ENCODE assay signal across 8 mouse cellular contexts in the genomic region with DNA sequence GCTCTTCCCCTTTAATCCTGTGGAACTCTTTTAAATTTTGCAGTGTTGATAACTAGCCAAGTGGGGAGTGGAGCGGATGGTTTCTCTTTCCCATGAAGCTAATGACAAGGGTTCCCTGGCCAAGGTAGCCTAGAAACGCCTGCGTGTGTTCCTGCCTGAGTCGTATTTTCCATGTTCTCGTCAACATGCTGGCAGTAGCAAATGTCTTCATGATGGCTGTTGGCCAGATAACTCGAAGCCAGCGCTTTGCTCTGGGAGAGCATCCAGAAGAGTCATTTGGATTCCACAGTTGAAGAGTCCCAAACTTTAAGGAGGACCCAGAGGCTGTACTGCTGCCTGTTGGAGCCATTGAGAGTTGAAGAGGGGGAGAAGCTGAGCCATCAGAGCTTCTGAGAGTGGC. TPM values are rescaled to one million over a fixed set of nuclear protein-coding genes. Genes with fewer than 3 reads are reported as not detected.
A peak's percentile ranks its signal among the peaks of the same experiment; 100 is the strongest.
DNase-seq lines count a peak whose midpoint lies in the region; ATAC-seq and TF ChIP-seq lines count a peak whose summit lies in the region.
"Had no signal": no experiment of that assay in that cellular context is flagged by ENCODE, and none has a peak within 500 bp of the region (broad histone marks: within the 10 kb centered on the region; RNA-seq: fewer than 3 reads in every experiment).

No protein-coding gene starts in this region.

- no peaks in the 10 kb centered on the region for H3K9me3 ChIP-seq in embryonic facial prominence, embryonic 15.5 days (replicated peaks)
- H3K9me3 ChIP-seq in stomach, postnatal 0 days (ENCODE audit: control insufficient read depth, low read length), result no peaks in the 10 kb centered on the region
- H3K9me3 ChIP-seq: liver, embryonic 13.5 days had no signal

- H3K4me1 ChIP-seq in embryonic facial prominence, embryonic 15.5 days, result no peaks in the 10 kb centered on the region
- H3K4me1 ChIP-seq in stomach, postnatal 0 days (replicated peaks; ENCODE audit: control insufficient read depth, insufficient read depth), result no peaks in the 10 kb centered on the region
- H3K4me1 ChIP-seq: liver, embryonic 13.5 days had no signal

- no peaks in the 10 kb centered on the region for H3K27me3 ChIP-seq in embryonic facial prominence, embryonic 15.5 days
- H3K27me3 ChIP-seq in stomach, postnatal 0 days (ENCODE audit: control insufficient read depth, insufficient read depth, low read length), result no peaks in the 10 kb centered on the region
- H3K27me3 ChIP-seq: liver, embryonic 13.5 days had no signal

- intact Hi-C loops in left cerebral cortex, postnatal 4 days (cut with DNase I), result no loop called here

- H3K36me3 ChIP-seq in embryonic facial prominence, embryonic 15.5 days, result no peaks in the 10 kb centered on the region
- H3K36me3 ChIP-seq in stomach, postnatal 0 days (ENCODE audit: control insufficient read depth, insufficient read depth, low read length), result no peaks in the 10 kb centered on the region
- H3K36me3 ChIP-seq: liver, embryonic 13.5 days had no signal

- 0 out of 2 replicates have a peak overlapping the region, but pooled peaks have one; percentile 28 for H3K27ac ChIP-seq in embryonic facial prominence, embryonic 15.5 days (replicated peaks)
- no peak overlapping the region; the same call in 1 of the 2 replicates for H3K27ac ChIP-seq in stomach, postnatal 0 days (replicated peaks)
- H3K27ac ChIP-seq: liver, embryonic 13.5 days had no signal

- peak; percentile 68 for TF ChIP-seq EP300 in stomach, postnatal 0 days (optimal IDR thresholded peaks at IDR 0.05)

- no peak overlapping the region for H3K9ac ChIP-seq in embryonic facial prominence, embryonic 15.5 days
- no peak overlapping the region for H3K9ac ChIP-seq in stomach, postnatal 0 days (ENCODE audit: low read length)
- H3K9ac ChIP-seq: liver, embryonic 13.5 days had no signal

- peak; percentile 57 for ATAC-seq in embryonic facial prominence, embryonic 15.5 days (ENCODE audit: insufficient number of reproducible peaks, low FRiP score, low TSS enrichment, low read depth)
- peak; percentile 60; the same call in 1 of the 2 replicates for ATAC-seq in stomach, postnatal 0 days (ENCODE audit: low FRiP score, low TSS enrichment)

- no peak overlapping the region for H3K4me2 ChIP-seq in embryonic facial prominence, embryonic 15.5 days (replicated peaks)
- H3K4me2 ChIP-seq in stomach, postnatal 0 days (replicated peaks; ENCODE audit: low read depth), result no peak overlapping the region
- H3K4me2 ChIP-seq: liver, embryonic 13.5 days had no signal

- 45% methylated on average over 7 of the region's 7 CpGs for WGBS in embryonic facial prominence, embryonic 15.5 days
- 46% methylated on average over 7 of the region's 7 CpGs for WGBS in stomach, postnatal 0 days

- TF ChIP-seq CTCF in stomach, postnatal 0 days (IDR thresholded peaks at IDR 0.05; ENCODE audit: low read depth), result peak; percentile 5; the same call in 1 of the 2 replicates

- H3K4me3 ChIP-seq in embryonic facial prominence, embryonic 15.5 days (replicated peaks), result no peak overlapping the region
- H3K4me3 ChIP-seq in stomach, postnatal 0 days (ENCODE audit: low read depth, low read length), result no peak overlapping the region
- H3K4me3 ChIP-seq: liver, embryonic 13.5 days had no signal

- peak; percentile 93 for DNase-seq in 3T3-L1 (ENCODE audit: low read depth, low spot score)
- peak; percentile 14 for DNase-seq in MN1 (ENCODE audit: low spot score)
- DNase-seq in heart, postnatal 4 days, result peak; percentile 89
- peak; percentile 63 for DNase-seq in left cerebral cortex, postnatal 4 days
- peak; percentile 34 for DNase-seq in stomach, postnatal 0 days (ENCODE audit: low spot score)
- DNase-seq in embryo, embryonic 9.5 days (ENCODE audit: extremely low spot score), result no peak
- DNase-seq: liver, embryonic 13.5 days had no signal

RNA-seq across cellular contexts. Expression of a gene that starts 25.8 kb away (rescaled TPM):
- polyA plus RNA-seq in embryonic facial prominence, embryonic 15.5 days (2015; fragmentation: Nextera tagmentation; extraction: Ambion mirVana), result 115 and 149 TPM in 2 replicates
- 100 to 1,000 TPM; 164 to 204 TPM for total RNA-seq in heart, postnatal 4 days (2021)
- total RNA-seq in left cerebral cortex, postnatal 4 days (2021), result not detected
- 35.6 and 53.9 TPM in 2 replicates for polyA plus RNA-seq in stomach, postnatal 0 days (2015; fragmentation: Nextera tagmentation; extraction: Ambion mirVana)

Comparison
In these comparisons a context has a peak if more than half of its experiments do, and no peak if none do; other contexts are left out.
1. RNA of a gene that starts 25.8 kb away (total RNA-seq): 164 to 204 TPM in heart, postnatal 4 days; not detected in left cerebral cortex, postnatal 4 days; every median in the first group is over 100 times any median in the second.